Mouse (Mus musculus) liver, embryonic 14.5 days (tissue): ENCODE measurements around the gene Dse.

Experiments used
- CTCF ChIP-seq: IDR thresholded peaks from 2 replicates; pipeline ENCODE4 v1.5.1; 2016; ENCODE audit warnings: antibody characterized with exemption, low read depth, control low read depth
- EP300 ChIP-seq: IDR thresholded peaks from 2 replicates; pipeline ENCODE4 v1.6.1; 2016; ENCODE audit warnings: antibody characterized with exemption, low read depth

DNA sequence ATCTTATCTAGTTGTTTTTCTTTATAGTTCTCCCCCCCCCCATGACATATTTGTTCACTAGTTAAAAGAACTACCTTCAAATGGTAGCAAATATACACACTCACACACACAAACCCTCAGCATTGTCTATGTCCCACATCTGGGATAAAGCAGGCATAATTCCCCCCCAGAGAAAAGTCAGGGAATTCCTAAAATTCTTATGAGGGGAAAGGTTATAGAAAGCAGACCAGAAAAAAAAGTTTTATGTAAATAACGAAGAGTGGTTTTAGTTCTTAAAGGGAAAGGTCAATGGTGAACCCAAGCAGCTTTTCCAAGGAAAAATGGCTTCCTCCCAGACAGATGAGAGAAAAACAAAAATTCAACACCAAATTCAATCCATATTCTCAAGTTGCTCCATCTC lies 22.6 kb downstream of the Dse start:
- TF ChIP-seq CTCF (no peak), EP300 (no peak)
